ENCODE assay signal across 8 mouse cellular contexts in the genomic region with DNA sequence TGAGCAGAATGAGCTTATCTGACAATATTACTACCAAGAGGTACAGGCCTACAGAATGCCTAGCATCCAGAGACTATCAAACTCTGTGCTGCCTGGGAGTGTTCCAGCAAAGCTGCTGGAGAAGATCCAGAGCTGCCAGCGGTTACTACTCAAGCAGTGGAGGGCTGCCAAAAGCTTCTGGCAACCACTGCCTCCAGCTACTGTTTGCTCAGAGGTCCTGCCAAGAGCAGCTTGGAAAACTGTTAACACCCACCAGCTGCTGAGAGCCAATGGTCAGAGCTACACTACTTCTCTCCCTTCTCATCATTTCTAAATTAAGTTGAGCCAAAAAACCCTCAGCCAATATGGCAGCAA.
DNase-seq lines count a peak whose midpoint lies in the region; ATAC-seq lines count a peak whose summit lies in the region.

No protein-coding gene starts in this region.

- H3K4me2 ChIP-seq in intestine, embryonic 15.5 days (replicated peaks) = no peak overlapping the region
- no peak overlapping the region for H3K4me2 ChIP-seq in midbrain, embryonic 15.5 days

- no peak overlapping the region for H3K9ac ChIP-seq in intestine, embryonic 15.5 days
- H3K9ac ChIP-seq in midbrain, embryonic 15.5 days = no peak overlapping the region

- peak; percentile 90 for ATAC-seq in intestine, embryonic 15.5 days
- peak; percentile 78; the same call in 1 of the 2 replicates for ATAC-seq in midbrain, embryonic 15.5 days (replicated peaks)
- ATAC-seq in activated CD4-positive, CD25-positive, alpha-beta regulatory T cell, adult 4 months = no peak

- no peaks in the 10 kb centered on the region for H3K36me3 ChIP-seq in intestine, embryonic 15.5 days
- no peaks in the 10 kb centered on the region for H3K36me3 ChIP-seq in midbrain, embryonic 15.5 days (replicated peaks)

- H3K4me3 ChIP-seq in intestine, embryonic 15.5 days (replicated peaks) = no peak overlapping the region
- H3K4me3 ChIP-seq in midbrain, embryonic 15.5 days = no peak overlapping the region

- H3K9me3 ChIP-seq in intestine, embryonic 15.5 days = no peaks in the 10 kb centered on the region
- H3K9me3 ChIP-seq in midbrain, embryonic 15.5 days = no peaks in the 10 kb centered on the region

- H3K27me3 ChIP-seq in intestine, embryonic 15.5 days (replicated peaks) = no peaks in the 10 kb centered on the region
- no peaks in the 10 kb centered on the region for H3K27me3 ChIP-seq in midbrain, embryonic 15.5 days (replicated peaks)

- DNase-seq in Muller cell, postnatal 12 days (ENCODE audit: inconsistent ontology term) = peak; percentile 89
- peak; percentile 89 for DNase-seq in adrenal gland, postnatal 25 days
- peak; percentile 90 to 95 for DNase-seq in frontal cortex, postnatal 36 days (ENCODE audit: low spot score in 2 of 2)
- DNase-seq in left cerebral cortex, adult 18-20 months (ENCODE audit: low spot score in 2 of 2) = peak; percentile 91 to 92
- DNase-seq in urinary bladder, postnatal 10 days (ENCODE audit: low spot score) = peak; percentile 45

- H3K27ac ChIP-seq in intestine, embryonic 15.5 days = no peak overlapping the region
- no peak overlapping the region for H3K27ac ChIP-seq in midbrain, embryonic 15.5 days

- 32% methylated on average over 1 of the region's 1 CpGs for WGBS in intestine, embryonic 15.5 days
- WGBS in midbrain, embryonic 15.5 days = 67% methylated on average over 1 of the region's 1 CpGs

- H3K4me1 ChIP-seq in intestine, embryonic 15.5 days (replicated peaks) = no peaks in the 10 kb centered on the region
- H3K4me1 ChIP-seq in midbrain, embryonic 15.5 days = no peaks in the 10 kb centered on the region
